Mouse (Mus musculus): Measurements from ENCODE around the gene Nubp1. TPM values are rescaled to one million over a fixed set of nuclear protein-coding genes. Genes with fewer than 3 reads are reported as not detected.
A peak's percentile ranks its signal among the peaks of the same experiment; 100 is the strongest.

Gene Nubp1
- polyA plus RNA-seq, 1 experiment from 2014 or later = 45.5 TPM

DNA sequence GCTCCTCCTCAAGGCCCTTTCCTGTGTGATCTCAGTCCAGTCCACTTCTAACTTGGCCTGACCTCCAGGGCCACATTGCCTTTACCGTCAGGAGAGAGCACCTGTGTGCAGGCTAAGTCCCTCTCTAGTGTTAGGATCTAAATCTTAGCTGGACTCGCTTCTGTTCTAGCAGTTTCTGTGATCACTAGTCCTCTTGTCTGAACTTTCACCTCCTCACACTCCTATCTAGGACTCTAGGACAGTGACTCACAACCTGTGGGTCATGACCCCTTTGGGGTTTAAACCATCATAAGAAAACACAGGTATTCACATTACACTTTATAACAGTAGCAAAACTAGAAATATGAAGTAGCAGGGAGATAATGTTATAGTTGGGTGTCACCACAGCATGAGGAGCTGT lies 40.2 kb downstream of the Nubp1 start:
- Histone ChIP-seq H3K36me3 (ENCODE audit: control insufficient read depth, insufficient read depth, low read length) (no peaks in the 10 kb centered on the region), H3K4me1 (ENCODE audit: control insufficient read depth, insufficient read depth, low read length) (peaks cover 4% of the 10 kb centered on the region; the same call in 1 of the 2 replicates), H3K9me3 (replicated peaks; ENCODE audit: control insufficient read depth, low read length) (no peaks in the 10 kb centered on the region), H3K9ac (ENCODE audit: low read length) (no peak overlapping the region), H3K27ac (ENCODE audit: low read length) (no peak overlapping the region), H3K4me2 (ENCODE audit: low read depth, low read length) (no peak overlapping the region), H3K27me3 (ENCODE audit: control insufficient read depth, insufficient read depth, low read length) (no peaks in the 10 kb centered on the region), H3K4me3 (replicated peaks; ENCODE audit: low read length) (no peak overlapping the region)
- 76% methylated on average over 2 of the region's 2 CpGs for WGBS
- ATAC-seq (ENCODE audit: insufficient read depth, low FRiP score) = no peak

- H3K4me2 ChIP-seq (ENCODE audit: low read depth, low read length) = no peak overlapping the region
- WGBS = 54% methylated on average over 8 of the region's 8 CpGs
- H3K9ac ChIP-seq (ENCODE audit: low read length) = no peak overlapping the region
- peaks cover 4% of the 10 kb centered on the region; the same call in 1 of the 2 replicates for H3K4me1 ChIP-seq (ENCODE audit: control insufficient read depth, insufficient read depth, low read length)
- no peak overlapping the region for H3K4me3 ChIP-seq (replicated peaks; ENCODE audit: low read length)
- H3K27ac ChIP-seq (ENCODE audit: low read length) = no peak overlapping the region
- H3K9me3 ChIP-seq (replicated peaks; ENCODE audit: control insufficient read depth, low read length) = no peaks in the 10 kb centered on the region
- no peaks in the 10 kb centered on the region for H3K36me3 ChIP-seq (ENCODE audit: control insufficient read depth, insufficient read depth, low read length)
- peak; percentile 75; the same call in 1 of the 2 replicates for ATAC-seq (ENCODE audit: insufficient read depth, low FRiP score)
- H3K27me3 ChIP-seq (ENCODE audit: control insufficient read depth, insufficient read depth, low read length) = no peaks in the 10 kb centered on the region
These were observed 40.7 kb downstream of the Nubp1 start for GRCm38 (mm10) chr16:10452445-10452896.

DNA sequence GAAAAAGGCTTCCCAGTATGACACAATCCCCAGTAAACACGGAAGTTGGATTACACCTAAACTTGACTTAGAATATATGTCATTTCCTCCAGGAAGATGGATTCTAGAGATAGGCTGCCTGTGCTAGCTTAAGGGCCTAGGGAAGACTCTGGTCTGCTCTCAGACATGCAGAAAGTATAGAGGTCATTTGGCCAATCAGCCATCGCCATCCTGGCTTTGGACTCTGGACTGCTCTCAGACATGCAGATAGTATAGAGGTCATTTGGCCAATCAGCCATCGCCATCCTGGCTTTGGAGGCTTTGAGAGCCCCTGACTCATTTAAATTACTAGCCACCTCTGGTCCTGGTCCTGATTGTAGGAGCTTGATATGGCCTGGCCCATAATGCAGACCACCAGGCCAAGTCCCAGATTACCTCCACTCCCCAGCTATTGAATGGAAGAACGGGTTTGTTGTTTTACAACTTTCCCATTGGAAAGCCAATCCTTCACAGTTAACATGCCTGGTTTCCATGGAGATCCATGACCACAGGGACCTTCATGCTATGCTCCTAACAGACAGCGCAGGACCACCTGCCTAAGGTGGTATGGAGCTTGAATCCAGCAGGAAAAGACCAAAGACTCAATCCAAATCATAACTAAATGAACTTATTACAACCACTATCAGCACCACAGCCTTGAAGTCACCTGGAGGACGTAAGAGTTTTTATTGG lies 42.3 kb downstream of the Nubp1 start:
- no peaks in the 10 kb centered on the region for H3K36me3 ChIP-seq (ENCODE audit: control insufficient read depth, insufficient read depth, low read length)

GRCm38 (mm10) chr16:10454583-10454974 lies 42.8 kb downstream of the Nubp1 start:
- Histone ChIP-seq H3K36me3 (ENCODE audit: control insufficient read depth, insufficient read depth, low read length) (no peaks in the 10 kb centered on the region), H3K9ac (ENCODE audit: low read length) (no peak overlapping the region), H3K27me3 (ENCODE audit: control insufficient read depth, insufficient read depth, low read length) (no peaks in the 10 kb centered on the region), H3K27ac (ENCODE audit: low read length) (no peak overlapping the region), H3K9me3 (replicated peaks; ENCODE audit: control insufficient read depth, low read length) (no peaks in the 10 kb centered on the region), H3K4me2 (ENCODE audit: low read depth, low read length) (no peak overlapping the region), H3K4me3 (replicated peaks; ENCODE audit: low read length) (no peak overlapping the region), H3K4me1 (ENCODE audit: control insufficient read depth, insufficient read depth, low read length) (peaks cover 4% of the 10 kb centered on the region; the same call in 1 of the 2 replicates)
- no peak for ATAC-seq (ENCODE audit: insufficient read depth, low FRiP score)
- WGBS = 34% methylated on average over 3 of the region's 3 CpGs

More for the DNA sequence above, 42.3 kb downstream of the Nubp1 start:
- H3K4me1 ChIP-seq (ENCODE audit: control insufficient read depth, insufficient read depth, low read length) = peaks cover 4% of the 10 kb centered on the region; the same call in 1 of the 2 replicates
- H3K27me3 ChIP-seq (ENCODE audit: control insufficient read depth, insufficient read depth, low read length) = no peaks in the 10 kb centered on the region
- no peak overlapping the region for H3K9ac ChIP-seq (ENCODE audit: low read length)
- no peaks in the 10 kb centered on the region for H3K9me3 ChIP-seq (replicated peaks; ENCODE audit: control insufficient read depth, low read length)
- 76% methylated on average over 6 of the region's 6 CpGs for WGBS
- no peak overlapping the region for H3K27ac ChIP-seq (ENCODE audit: low read length)
- no peak overlapping the region for H3K4me2 ChIP-seq (ENCODE audit: low read depth, low read length)
- no peak for ATAC-seq (ENCODE audit: insufficient read depth, low FRiP score)
- no peak overlapping the region for H3K4me3 ChIP-seq (replicated peaks; ENCODE audit: low read length)

DNA sequence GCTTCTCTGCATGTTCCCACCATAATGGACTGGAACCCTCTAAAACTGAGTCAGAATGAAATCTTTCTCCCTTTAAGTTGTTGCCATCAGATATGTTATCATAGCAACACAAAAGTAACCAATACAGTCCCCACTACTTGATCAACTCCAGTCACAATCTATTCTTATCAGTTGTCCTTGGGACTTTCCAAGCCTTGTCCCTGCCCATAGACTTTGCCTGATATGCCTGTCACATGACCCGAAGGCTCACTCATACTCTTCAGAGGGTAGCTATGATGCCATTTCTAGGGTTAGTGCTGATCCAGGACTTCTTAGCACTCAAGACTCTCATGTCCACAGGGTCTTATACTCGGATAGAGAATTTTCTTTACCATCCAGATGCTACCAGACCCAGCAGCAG lies 48.4 kb downstream of the Nubp1 start:
- no peaks in the 10 kb centered on the region for H3K36me3 ChIP-seq (ENCODE audit: control insufficient read depth, insufficient read depth, low read length)
- H3K4me2 ChIP-seq (ENCODE audit: low read depth, low read length) = no peak overlapping the region
- H3K4me1 ChIP-seq (ENCODE audit: control insufficient read depth, insufficient read depth, low read length) = no peaks in the 10 kb centered on the region
- 67% methylated on average over 2 of the region's 2 CpGs for WGBS
- H3K27ac ChIP-seq (ENCODE audit: low read length) = no peak overlapping the region
- H3K9ac ChIP-seq (ENCODE audit: low read length) = no peak overlapping the region
- no peaks in the 10 kb centered on the region for H3K9me3 ChIP-seq (replicated peaks; ENCODE audit: control insufficient read depth, low read length)
- no peak for ATAC-seq (ENCODE audit: insufficient read depth, low FRiP score)
- no peaks in the 10 kb centered on the region for H3K27me3 ChIP-seq (ENCODE audit: control insufficient read depth, insufficient read depth, low read length)
- H3K4me3 ChIP-seq (replicated peaks; ENCODE audit: low read length) = no peak overlapping the region

- Histone ChIP-seq H3K36me3 (ENCODE audit: control insufficient read depth, insufficient read depth, low read length) (no peaks in the 10 kb centered on the region), H3K27ac (ENCODE audit: low read length) (no peak overlapping the region), H3K4me2 (ENCODE audit: low read depth, low read length) (no peak overlapping the region), H3K9me3 (replicated peaks; ENCODE audit: control insufficient read depth, low read length) (no peaks in the 10 kb centered on the region), H3K4me3 (replicated peaks; ENCODE audit: low read length) (no peak overlapping the region), H3K4me1 (ENCODE audit: control insufficient read depth, insufficient read depth, low read length) (no peaks in the 10 kb centered on the region), H3K27me3 (ENCODE audit: control insufficient read depth, insufficient read depth, low read length) (no peaks in the 10 kb centered on the region), H3K9ac (ENCODE audit: low read length) (no peak overlapping the region)
- 73% methylated on average over 2 of the region's 2 CpGs for WGBS
- no peak for ATAC-seq (ENCODE audit: insufficient read depth, low FRiP score)
These were observed 49.4 kb downstream of the Nubp1 start for GRCm38 (mm10) chr16:10461178-10461577.

- no peaks in the 10 kb centered on the region for H3K36me3 ChIP-seq (ENCODE audit: control insufficient read depth, insufficient read depth, low read length)
- no peaks in the 10 kb centered on the region for H3K27me3 ChIP-seq (ENCODE audit: control insufficient read depth, insufficient read depth, low read length)
- H3K9ac ChIP-seq (ENCODE audit: low read length) = no peak overlapping the region
- no peak overlapping the region for H3K4me3 ChIP-seq (replicated peaks; ENCODE audit: low read length)
- H3K4me2 ChIP-seq (ENCODE audit: low read depth, low read length) = no peak overlapping the region
- 15% methylated on average over 4 of the region's 4 CpGs for WGBS
- no peaks in the 10 kb centered on the region for H3K9me3 ChIP-seq (replicated peaks; ENCODE audit: control insufficient read depth, low read length)
- H3K4me1 ChIP-seq (ENCODE audit: control insufficient read depth, insufficient read depth, low read length) = no peaks in the 10 kb centered on the region
- no peak overlapping the region for H3K27ac ChIP-seq (ENCODE audit: low read length)
- no peak for ATAC-seq (ENCODE audit: insufficient read depth, low FRiP score)
These were observed 53.4 kb downstream of the Nubp1 start for GRCm38 (mm10) chr16:10465011-10465681.

GRCm38 (mm10) chr16:10467391-10468107 lies 55.8 kb downstream of the Nubp1 start:
- no peaks in the 10 kb centered on the region for H3K27me3 ChIP-seq (ENCODE audit: control insufficient read depth, insufficient read depth, low read length)
- ATAC-seq (ENCODE audit: insufficient read depth, low FRiP score) = no peak
- H3K27ac ChIP-seq (ENCODE audit: low read length) = no peak overlapping the region
- no peak overlapping the region for H3K4me3 ChIP-seq (replicated peaks; ENCODE audit: low read length)
- H3K9me3 ChIP-seq (replicated peaks; ENCODE audit: control insufficient read depth, low read length) = no peaks in the 10 kb centered on the region
- WGBS = 37% methylated on average over 11 of the region's 11 CpGs
- H3K36me3 ChIP-seq (ENCODE audit: control insufficient read depth, insufficient read depth, low read length) = no peaks in the 10 kb centered on the region
- H3K4me2 ChIP-seq (ENCODE audit: low read depth, low read length) = no peak overlapping the region
- H3K9ac ChIP-seq (ENCODE audit: low read length) = no peak overlapping the region
- H3K4me1 ChIP-seq (ENCODE audit: control insufficient read depth, insufficient read depth, low read length) = no peaks in the 10 kb centered on the region

- Histone ChIP-seq H3K36me3 (ENCODE audit: control insufficient read depth, insufficient read depth, low read length) (no peaks in the 10 kb centered on the region), H3K27me3 (ENCODE audit: control insufficient read depth, insufficient read depth, low read length) (no peaks in the 10 kb centered on the region), H3K9ac (ENCODE audit: low read length) (no peak overlapping the region), H3K27ac (ENCODE audit: low read length) (no peak overlapping the region), H3K4me3 (replicated peaks; ENCODE audit: low read length) (no peak overlapping the region), H3K4me1 (ENCODE audit: control insufficient read depth, insufficient read depth, low read length) (no peaks in the 10 kb centered on the region), H3K9me3 (replicated peaks; ENCODE audit: control insufficient read depth, low read length) (no peaks in the 10 kb centered on the region), H3K4me2 (ENCODE audit: low read depth, low read length) (no peak overlapping the region)
- WGBS = 79% methylated on average over 1 of the region's 1 CpGs
- ATAC-seq (ENCODE audit: insufficient read depth, low FRiP score) = no peak
These were observed 56.5 kb downstream of the Nubp1 start for GRCm38 (mm10) chr16:10468201-10468600.

Data from stomach, embryonic 16.5 days (tissue).